Mouse (Mus musculus): ENCODE results near the gene Pigr. TPM values are rescaled to one million over a fixed set of nuclear protein-coding genes. Genes with fewer than 3 reads are reported as not detected.

The Pigr gene
- polyA plus RNA-seq, 1 experiment from 2014 or later, result not detected

DNA sequence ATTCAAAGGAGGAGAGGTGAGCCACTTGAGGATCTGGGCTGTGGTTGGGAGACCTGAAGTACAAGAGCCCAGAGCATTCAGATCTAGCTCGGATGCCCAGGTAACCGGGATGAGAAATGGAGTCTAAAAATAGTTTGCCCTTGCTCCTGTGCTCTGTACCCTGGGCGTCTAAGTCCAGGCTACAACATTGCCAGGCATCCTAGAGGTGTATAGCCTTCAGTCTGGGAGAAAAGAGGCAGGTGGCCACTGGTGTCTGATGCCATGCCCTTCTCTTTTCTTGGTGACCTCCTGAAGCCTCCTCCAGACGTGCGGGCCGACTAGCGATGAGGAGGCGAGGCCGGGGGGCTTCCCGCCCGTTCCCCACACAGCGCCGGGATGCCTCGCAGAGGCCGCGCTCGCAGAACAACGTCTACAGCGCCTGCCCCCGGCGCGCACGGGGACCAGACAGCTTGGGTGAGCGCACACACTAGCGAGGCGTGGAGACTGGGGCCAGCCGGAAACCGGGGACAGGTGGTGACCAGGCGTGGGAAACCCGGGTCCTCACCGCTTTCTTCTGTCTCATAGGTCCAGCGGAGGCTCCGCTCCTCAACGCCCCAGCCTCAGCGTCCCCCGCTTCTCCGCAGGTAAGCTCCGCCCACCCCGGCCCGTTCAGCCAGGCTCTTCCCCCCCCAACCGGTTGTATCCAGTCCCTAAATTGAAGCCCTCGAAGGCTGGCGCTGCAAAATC, 51.6 kb downstream of the Pigr start:
- Histone ChIP-seq H3K4me3 (ENCODE audit: low read depth, low read length) (peak overlapping the region; percentile 47), H3K27me3 (ENCODE audit: control insufficient read depth, insufficient read depth, low read length) (peaks cover 24% of the 10 kb centered on the region), H3K9me3 (replicated peaks; ENCODE audit: control insufficient read depth, low read length) (no peaks in the 10 kb centered on the region), H3K36me3 (ENCODE audit: control insufficient read depth, insufficient read depth, low read length) (no peaks in the 10 kb centered on the region), H3K4me2 (peak overlapping the region; percentile 87), H3K9ac (ENCODE audit: low read depth, low read length) (peak overlapping the region; percentile 59), H3K4me1 (ENCODE audit: control insufficient read depth, insufficient read depth, low read length) (0 out of 2 replicates have a peak, but pooled peaks cover 2% of the 10 kb centered on the region), H3K27ac (ENCODE audit: low read depth, low read length) (no peak overlapping the region)
- ATAC-seq (replicated peaks; ENCODE audit: insufficient number of reproducible peaks, low FRiP score, low TSS enrichment), result 0 out of 2 replicates have a peak, but pooled peaks have one; percentile 50
- WGBS (ENCODE audit: insufficient replicate concordance), result under 1% methylated on average over 43 of the region's 43 CpGs

DNA sequence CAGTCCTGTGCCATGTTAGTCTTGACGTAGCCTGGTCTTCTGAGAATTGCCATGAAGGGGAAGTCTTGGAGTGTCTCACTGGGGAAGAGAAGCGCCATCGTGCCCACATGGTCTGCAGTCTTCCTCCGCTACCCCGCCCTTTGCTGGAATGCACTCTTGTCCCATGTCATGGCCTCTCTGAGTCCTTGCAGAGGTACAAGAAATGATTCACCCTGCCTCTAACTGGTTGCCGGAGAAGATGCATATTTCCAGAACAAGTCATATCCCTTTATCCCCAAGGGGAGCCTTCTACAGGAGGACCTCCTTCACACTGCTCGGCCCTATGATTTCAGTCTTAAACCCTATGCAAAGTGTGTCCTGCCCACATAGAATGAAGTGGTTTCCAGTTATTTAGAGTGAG, 53.4 kb downstream of the Pigr start:
- Histone ChIP-seq H3K4me1 (ENCODE audit: control insufficient read depth, insufficient read depth, low read length) (0 out of 2 replicates have a peak, but pooled peaks cover 2% of the 10 kb centered on the region), H3K4me2 (no peak overlapping the region), H3K9me3 (replicated peaks; ENCODE audit: control insufficient read depth, low read length) (no peaks in the 10 kb centered on the region), H3K9ac (ENCODE audit: low read depth, low read length) (no peak overlapping the region), H3K4me3 (ENCODE audit: low read depth, low read length) (no peak overlapping the region), H3K36me3 (ENCODE audit: control insufficient read depth, insufficient read depth, low read length) (no peaks in the 10 kb centered on the region), H3K27ac (ENCODE audit: low read depth, low read length) (no peak overlapping the region), H3K27me3 (ENCODE audit: control insufficient read depth, insufficient read depth, low read length) (peaks cover 24% of the 10 kb centered on the region)
- WGBS (ENCODE audit: insufficient replicate concordance), result 86% methylated on average over 7 of the region's 7 CpGs
- ATAC-seq (replicated peaks; ENCODE audit: insufficient number of reproducible peaks, low FRiP score, low TSS enrichment), result no peak

DNA sequence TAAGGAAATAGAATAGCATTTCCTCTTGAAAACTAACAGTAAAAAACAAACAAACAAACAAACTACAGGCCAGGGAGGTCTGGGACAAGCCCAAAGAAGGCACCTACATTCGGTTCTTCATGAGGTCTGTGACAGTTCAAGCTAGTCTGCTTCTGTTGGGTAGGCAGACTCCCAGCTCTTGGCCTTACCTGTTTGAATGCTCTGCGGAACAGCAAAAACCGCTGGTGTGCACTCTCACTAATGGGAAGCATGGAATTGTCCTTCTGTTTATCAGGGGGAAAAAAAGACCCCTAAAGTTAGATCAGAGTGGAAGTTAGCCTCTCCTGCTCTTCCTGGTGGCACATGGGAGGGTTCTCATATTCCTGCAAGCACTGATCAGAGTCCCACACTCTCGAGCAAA, 56.7 kb downstream of the Pigr start:
- Histone ChIP-seq H3K9me3 (replicated peaks; ENCODE audit: control insufficient read depth, low read length) (no peaks in the 10 kb centered on the region), H3K4me1 (ENCODE audit: control insufficient read depth, insufficient read depth, low read length) (0 out of 2 replicates have a peak, but pooled peaks cover 2% of the 10 kb centered on the region), H3K36me3 (ENCODE audit: control insufficient read depth, insufficient read depth, low read length) (no peaks in the 10 kb centered on the region), H3K4me3 (ENCODE audit: low read depth, low read length) (no peak overlapping the region), H3K9ac (ENCODE audit: low read depth, low read length) (no peak overlapping the region), H3K4me2 (no peak overlapping the region), H3K27me3 (ENCODE audit: control insufficient read depth, insufficient read depth, low read length) (peaks cover 13% of the 10 kb centered on the region), H3K27ac (ENCODE audit: low read depth, low read length) (no peak overlapping the region)
- ATAC-seq (replicated peaks; ENCODE audit: insufficient number of reproducible peaks, low FRiP score, low TSS enrichment), result no peak
- WGBS (ENCODE audit: insufficient replicate concordance), result 78% methylated on average over 4 of the region's 4 CpGs

DNA sequence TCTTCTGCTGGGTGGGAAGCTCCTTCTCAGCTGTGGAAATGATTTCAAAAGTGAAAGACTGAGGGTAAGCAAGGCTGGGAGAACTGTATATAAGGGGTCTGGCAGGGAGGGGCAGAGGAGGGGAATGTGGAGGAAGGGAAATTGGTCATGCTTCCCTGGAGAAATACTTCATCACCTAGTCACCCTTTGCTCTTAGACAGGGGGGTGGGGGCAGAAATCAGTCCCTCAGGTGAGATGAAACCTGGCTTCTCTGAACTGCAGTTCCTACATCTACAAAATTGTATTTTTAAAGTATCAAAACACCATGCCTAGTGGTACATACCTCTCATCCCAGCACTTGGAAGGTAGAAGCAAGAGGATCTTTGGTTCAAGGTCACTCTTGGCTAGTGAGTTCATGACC, 60.9 kb downstream of the Pigr start, which contains the start of gene Il24:
Gene Il24, minus strand, starts transcription at position 101 of the 400 bp plus-strand sequence.
- H3K4me3 ChIP-seq (ENCODE audit: low read depth, low read length), result no peak within 1 kb of the TSS
- ATAC-seq (replicated peaks; ENCODE audit: insufficient number of reproducible peaks, low FRiP score, low TSS enrichment), result no peak
- H3K9ac ChIP-seq (ENCODE audit: low read depth, low read length), result no peak within 1 kb of the TSS
- H3K36me3 ChIP-seq (ENCODE audit: control insufficient read depth, insufficient read depth, low read length), result no peaks in the 10 kb centered on the region
- no peaks in the 10 kb centered on the region for H3K4me1 ChIP-seq (ENCODE audit: control insufficient read depth, insufficient read depth, low read length)
- H3K9me3 ChIP-seq (replicated peaks; ENCODE audit: control insufficient read depth, low read length), result no peaks in the 10 kb centered on the region
- H3K27me3 ChIP-seq (ENCODE audit: control insufficient read depth, insufficient read depth, low read length), result no peaks in the 10 kb centered on the region; the same call in 1 of the 2 replicates
- H3K27ac ChIP-seq (ENCODE audit: low read depth, low read length), result no peak within 1 kb of the TSS
- H3K4me2 ChIP-seq, result no peak within 1 kb of the TSS

DNA sequence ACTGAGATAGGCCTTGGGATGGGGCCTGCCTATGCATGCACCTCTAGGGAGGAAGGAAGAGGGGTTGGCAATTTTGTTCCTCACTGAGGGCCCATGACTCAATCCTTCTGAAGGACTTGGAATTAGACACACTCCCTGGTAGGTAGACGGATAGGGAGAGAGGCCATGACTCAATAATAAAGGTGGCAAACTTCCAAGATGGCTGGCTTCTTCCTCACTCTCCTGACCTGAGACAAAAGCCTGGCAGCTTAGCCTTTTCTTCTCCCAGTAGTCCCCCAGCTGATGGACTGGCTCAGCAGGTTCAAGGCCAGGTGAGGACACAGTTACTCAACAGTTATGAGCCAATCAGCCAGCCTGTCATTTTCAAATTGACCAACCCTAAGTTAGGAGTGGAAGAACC, 66.0 kb downstream of the Pigr start:
- WGBS (ENCODE audit: insufficient replicate concordance), result 73% methylated on average over 1 of the region's 1 CpGs
- no peak for ATAC-seq (replicated peaks; ENCODE audit: insufficient number of reproducible peaks, low FRiP score, low TSS enrichment)
- Histone ChIP-seq H3K4me2 (no peak overlapping the region), H3K27me3 (ENCODE audit: control insufficient read depth, insufficient read depth, low read length) (no peaks in the 10 kb centered on the region), H3K9me3 (replicated peaks; ENCODE audit: control insufficient read depth, low read length) (no peaks in the 10 kb centered on the region), H3K9ac (ENCODE audit: low read depth, low read length) (no peak overlapping the region), H3K4me3 (ENCODE audit: low read depth, low read length) (no peak overlapping the region), H3K27ac (ENCODE audit: low read depth, low read length) (no peak overlapping the region), H3K36me3 (ENCODE audit: control insufficient read depth, insufficient read depth, low read length) (no peaks in the 10 kb centered on the region), H3K4me1 (ENCODE audit: control insufficient read depth, insufficient read depth, low read length) (no peaks in the 10 kb centered on the region)

DNA sequence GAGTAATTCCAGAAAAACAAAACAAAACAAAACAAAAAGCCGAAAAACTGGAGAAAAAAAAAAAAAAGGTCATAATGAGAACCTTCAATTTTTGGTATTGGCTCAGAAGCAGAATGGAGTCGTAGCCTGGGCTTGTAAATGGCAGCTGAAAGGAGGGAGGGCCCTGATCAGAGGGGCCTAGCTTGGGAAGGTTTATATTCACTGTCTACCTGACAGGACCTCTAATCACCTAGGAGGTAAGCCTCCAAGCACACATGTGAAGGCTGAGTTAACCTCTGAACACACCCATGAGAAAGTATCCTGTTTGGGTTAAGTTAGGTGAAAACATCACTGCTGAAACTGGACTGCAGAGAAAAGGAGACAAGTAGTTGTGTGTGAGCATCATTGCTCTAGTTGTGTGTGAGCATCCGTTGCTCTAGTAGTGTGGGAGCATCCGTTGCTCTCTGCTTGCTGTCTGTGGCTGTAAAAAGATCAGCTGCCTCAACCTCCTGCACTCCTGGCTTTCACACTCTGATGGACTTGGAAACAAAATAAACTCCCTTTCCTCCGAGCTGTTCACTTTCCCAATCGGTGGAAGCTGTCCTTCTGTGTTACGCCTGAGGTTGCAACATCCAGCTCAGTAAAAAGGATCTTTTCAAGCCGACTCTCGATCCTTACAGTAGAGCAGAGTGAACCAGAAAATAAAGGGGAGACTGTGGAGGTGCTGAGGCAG, 67.0 kb downstream of the Pigr start:
- no peaks in the 10 kb centered on the region for H3K27me3 ChIP-seq (ENCODE audit: control insufficient read depth, insufficient read depth, low read length)
- no peak overlapping the region for H3K4me2 ChIP-seq
- H3K4me3 ChIP-seq (ENCODE audit: low read depth, low read length), result no peak overlapping the region
- ATAC-seq (replicated peaks; ENCODE audit: insufficient number of reproducible peaks, low FRiP score, low TSS enrichment), result no peak
- 71% methylated on average over 9 of the region's 9 CpGs for WGBS (ENCODE audit: insufficient replicate concordance)
- no peak overlapping the region for H3K9ac ChIP-seq (ENCODE audit: low read depth, low read length)
- H3K4me1 ChIP-seq (ENCODE audit: control insufficient read depth, insufficient read depth, low read length), result no peaks in the 10 kb centered on the region
- H3K36me3 ChIP-seq (ENCODE audit: control insufficient read depth, insufficient read depth, low read length), result no peaks in the 10 kb centered on the region
- H3K27ac ChIP-seq (ENCODE audit: low read depth, low read length), result no peak overlapping the region
- no peaks in the 10 kb centered on the region for H3K9me3 ChIP-seq (replicated peaks; ENCODE audit: control insufficient read depth, low read length)

DNA sequence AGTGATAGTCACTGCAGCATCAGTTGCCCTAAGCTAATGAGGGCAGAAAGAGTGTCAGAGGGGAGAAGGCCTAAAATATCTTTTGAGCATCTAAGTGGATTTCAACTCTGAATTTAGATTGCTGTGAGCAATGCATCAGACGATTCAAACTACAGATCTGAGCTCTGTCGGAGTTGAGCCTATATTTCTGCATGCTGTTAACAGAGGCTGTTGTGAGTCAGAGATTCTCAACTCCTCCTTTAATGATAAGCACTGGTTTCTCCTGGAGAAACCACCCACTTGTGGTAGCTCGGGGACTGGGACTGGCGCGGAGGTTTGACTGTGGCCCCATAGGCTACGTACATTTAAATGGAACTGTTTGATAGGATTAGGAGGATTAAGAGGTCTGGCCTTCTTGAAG, 68.0 kb downstream of the Pigr start:
- H3K27ac ChIP-seq (ENCODE audit: low read depth, low read length), result no peak overlapping the region
- ATAC-seq (replicated peaks; ENCODE audit: insufficient number of reproducible peaks, low FRiP score, low TSS enrichment), result no peak
- no peaks in the 10 kb centered on the region for H3K4me1 ChIP-seq (ENCODE audit: control insufficient read depth, insufficient read depth, low read length)
- no peaks in the 10 kb centered on the region for H3K9me3 ChIP-seq (replicated peaks; ENCODE audit: control insufficient read depth, low read length)
- H3K36me3 ChIP-seq (ENCODE audit: control insufficient read depth, insufficient read depth, low read length), result no peaks in the 10 kb centered on the region
- WGBS (ENCODE audit: insufficient replicate concordance), result 43% methylated on average over 6 of the region's 6 CpGs
- no peak overlapping the region for H3K9ac ChIP-seq (ENCODE audit: low read depth, low read length)
- no peak overlapping the region for H3K4me3 ChIP-seq (ENCODE audit: low read depth, low read length)
- no peak overlapping the region for H3K4me2 ChIP-seq
- no peaks in the 10 kb centered on the region for H3K27me3 ChIP-seq (ENCODE audit: control insufficient read depth, insufficient read depth, low read length)
